8 mouse cellular contexts compared by ENCODE assay signal in the genomic region with DNA sequence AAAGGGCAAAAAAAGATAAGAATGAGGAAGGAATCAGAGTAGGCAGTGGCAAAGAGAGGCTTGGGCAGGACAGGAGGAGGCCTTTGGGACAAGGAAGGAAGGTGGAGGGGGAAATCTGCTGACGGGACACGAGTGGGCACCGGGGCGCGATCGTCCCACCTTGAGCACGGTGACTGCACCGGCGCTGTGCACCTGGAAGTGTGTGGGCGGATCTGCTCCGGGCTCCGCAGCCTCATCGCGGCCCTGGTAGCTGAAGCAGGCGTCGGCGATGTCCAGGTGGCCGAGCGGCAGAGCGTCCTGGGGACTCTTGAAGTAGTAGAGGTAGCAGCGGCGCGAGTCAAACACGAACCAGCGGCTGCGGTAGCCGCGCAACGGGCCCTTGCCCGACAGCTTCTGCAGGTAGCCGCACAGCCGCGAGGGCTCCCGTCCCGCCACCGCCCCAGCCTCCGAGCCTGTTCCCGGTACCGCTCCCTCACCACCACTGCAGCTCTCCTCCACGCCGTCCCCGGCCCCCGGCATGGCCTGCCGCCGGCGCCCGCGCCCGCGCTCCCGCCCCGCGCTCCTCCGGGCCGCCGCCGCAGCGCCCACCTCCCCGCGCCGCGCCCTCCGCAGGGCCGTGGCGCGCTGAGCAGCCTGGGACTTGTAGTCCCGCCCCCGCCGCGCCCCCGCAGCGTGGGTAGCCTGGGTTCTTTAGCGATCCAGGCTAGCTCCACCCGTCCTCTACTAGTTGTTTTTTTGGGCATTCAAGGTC. TPM values are rescaled to one million over a fixed set of nuclear protein-coding genes. Genes with fewer than 3 reads are reported as not detected.
DNase-seq lines count a peak whose midpoint lies in the region; ATAC-seq and TF ChIP-seq lines count a peak whose summit lies in the region.

A gene (minus strand): TSS at position 612 of the 751 bp plus-strand sequence.

- H3K9me3 ChIP-seq in E14TG2a.4 (ENCODE audit: low read length), result no peaks in the 10 kb centered on the region
- no peaks in the 10 kb centered on the region for H3K9me3 ChIP-seq in forebrain, embryonic 15.5 days

- no peak within 1 kb of the TSS for H3K27ac ChIP-seq in forebrain, embryonic 15.5 days (replicated peaks)

- peaks cover under 1% of the 10 kb centered on the region; the same call in 1 of the 2 replicates for H3K36me3 ChIP-seq in E14TG2a.4 (ENCODE audit: insufficient read depth, low read length)
- H3K36me3 ChIP-seq in forebrain, embryonic 15.5 days, result no peaks in the 10 kb centered on the region

- H3K4me3 ChIP-seq in E14TG2a.4 (replicated peaks; ENCODE audit: low read length), result peak within 1 kb of the TSS; percentile 90
- H3K4me3 ChIP-seq in forebrain, embryonic 15.5 days, result peak within 1 kb of the TSS; percentile 78
- peak within 1 kb of the TSS; percentile 92 for H3K4me3 ChIP-seq in lung, adult 2 months (replicated peaks; ENCODE audit: extremely low read depth, low read depth, low read length)

- peak within 1 kb of the TSS; percentile 90 for H3K4me2 ChIP-seq in forebrain, embryonic 15.5 days (replicated peaks)

- WGBS in forebrain, embryonic 15.5 days, result 1% methylated on average over 61 of the region's 74 CpGs
- WGBS in lung, adult 2 months, result under 1% methylated on average over 60 of the region's 74 CpGs

- TF ChIP-seq CTCF in E14TG2a.4 (conservative IDR thresholded peaks at IDR 0.05; ENCODE audit: low read length), result no peak
- no peak for TF ChIP-seq CTCF in lung, adult 2 months (IDR thresholded peaks at IDR 0.05; ENCODE audit: insufficient read depth, low read length)

- peaks cover 52% of the 10 kb centered on the region for H3K4me1 ChIP-seq in E14TG2a.4 (replicated peaks; ENCODE audit: low read depth, low read length)
- H3K4me1 ChIP-seq in forebrain, embryonic 15.5 days, result peaks cover 14% of the 10 kb centered on the region
- H3K4me1 ChIP-seq in lung, adult 2 months (ENCODE audit: control insufficient read depth, insufficient read depth, low read length), result peaks cover 20% of the 10 kb centered on the region

- peak within 1 kb of the TSS; percentile 87 for H3K9ac ChIP-seq in forebrain, embryonic 15.5 days (replicated peaks)

- peak; percentile 23; the same call in 1 of the 2 replicates for TF ChIP-seq POLR2A in lung, adult 2 months (IDR thresholded peaks at IDR 0.05; ENCODE audit: borderline replicate concordance, extremely low read depth, low read depth, low read length)

- peak; percentile 97 for ATAC-seq in forebrain, embryonic 15.5 days (replicated peaks)
- ATAC-seq in neutrophil, adult 5-6 weeks (ENCODE audit: extremely low read depth, insufficient number of reproducible peaks, low FRiP score, poor library complexity, severe bottlenecking), result peak; percentile 15; the same call in 1 of the 2 replicates

- peaks cover 5% of the 10 kb centered on the region; the same call in 1 of the 2 replicates for H3K27me3 ChIP-seq in E14TG2a.4 (ENCODE audit: insufficient read depth, low read length)
- H3K27me3 ChIP-seq in forebrain, embryonic 15.5 days, result no peaks in the 10 kb centered on the region

- DNase-seq in cerebellum, adult 11-12 months, result peak; percentile 77
- peak; percentile 75 to 84 for DNase-seq in heart, postnatal 14 days
- peak; percentile 50 to 81 for DNase-seq in layer of hippocampus, adult 18-20 months (ENCODE audit: low spot score in 2 of 2)
- peak; percentile 74 for DNase-seq in lung, adult 2 months
- DNase-seq in thymus, adult 18-20 months, result peak; percentile 67 to 68

- intact Hi-C loops in heart, postnatal 14 days (cut with DNase I), result no loop called here

RNA-seq across cellular contexts. Expression of the gene that starts here (rescaled TPM):
- polyA plus RNA-seq in forebrain, embryonic 15.5 days (2015; fragmentation: Nextera tagmentation; extraction: Ambion mirVana), result 6.0 and 6.1 TPM in 2 replicates
- total RNA-seq in heart, postnatal 14 days (2021), result 10 to 100 TPM; 14.6 to 16.7 TPM
- total RNA-seq in layer of hippocampus, adult 18-20 months (2021), result 10 to 100 TPM in 1 of 2 experiments, 1 to 10 TPM in 1; 9.1 to 13.5 TPM
- 40.7 and 46.4 TPM in 2 replicates for polyA plus RNA-seq in lung, adult 2 months (2012; rRNA removed)
- total RNA-seq in neutrophil, adult 5-6 weeks (2017), result 28.9 and 29.6 TPM in 2 replicates
